8 mouse cellular contexts compared by ENCODE assay signal in genomic region chr15:101176795-101177691, GRCm38 (mm10). TPM values are rescaled to one million over a fixed set of nuclear protein-coding genes. Genes with fewer than 3 reads are reported as not detected.
DNase-seq lines count a peak whose midpoint lies in the region; ATAC-seq and TF ChIP-seq lines count a peak whose summit lies in the region.
"Had no signal": no experiment of that assay in that cellular context is flagged by ENCODE, and none has a peak within 500 bp of the region (broad histone marks: within the 10 kb centered on the region; RNA-seq: fewer than 3 reads in every experiment).

No protein-coding gene starts in this region.

- H3K36me3 ChIP-seq in kidney, postnatal 0 days (ENCODE audit: insufficient read depth, low read length): no peaks in the 10 kb centered on the region
- H3K36me3 ChIP-seq in embryonic facial prominence, embryonic 15.5 days: no peaks in the 10 kb centered on the region
- no peaks in the 10 kb centered on the region for H3K36me3 ChIP-seq in hindbrain, postnatal 0 days (ENCODE audit: insufficient read depth, low read length)
- H3K36me3 ChIP-seq in myocyte (ENCODE audit: control insufficient read depth, insufficient read depth): no peaks in the 10 kb centered on the region

- H3K4me3 ChIP-seq in kidney, postnatal 0 days (replicated peaks; ENCODE audit: low read depth, low read length): no peak overlapping the region
- H3K4me3 ChIP-seq in embryonic facial prominence, embryonic 15.5 days (replicated peaks): 0 out of 2 replicates have a peak overlapping the region, but pooled peaks have one; percentile 83
- no peak overlapping the region for H3K4me3 ChIP-seq in hindbrain, postnatal 0 days (ENCODE audit: low read length)
- H3K4me3 ChIP-seq in myocyte: no peak overlapping the region
- H3K4me3 ChIP-seq: erythroblast, embryonic 14.5 days had no signal

- DNase-seq in kidney, postnatal 0 days (ENCODE audit: low spot score): no peak
- DNase-seq in kidney, adult 8-10 months: no peak
- DNase-seq in hindbrain, postnatal 0 days (ENCODE audit: low spot score): no peak
- no peak for DNase-seq in testis, postnatal 10 days (ENCODE audit: low spot score)

- H3K4me2 ChIP-seq in kidney, postnatal 0 days (ENCODE audit: low read length): no peak overlapping the region
- no peak overlapping the region for H3K4me2 ChIP-seq in embryonic facial prominence, embryonic 15.5 days (replicated peaks)
- H3K4me2 ChIP-seq in hindbrain, postnatal 0 days (ENCODE audit: low read depth, low read length): peak overlapping the region; percentile 71
- H3K4me2 ChIP-seq in myocyte (ENCODE audit: low read depth): no peak overlapping the region

- no peak for TF ChIP-seq POLR2A in myocyte (IDR thresholded peaks at IDR 0.05; ENCODE audit: insufficient read length, low read depth)

- H3K9me3 ChIP-seq in kidney, postnatal 0 days (replicated peaks; ENCODE audit: low read length): no peaks in the 10 kb centered on the region
- no peaks in the 10 kb centered on the region for H3K9me3 ChIP-seq in embryonic facial prominence, embryonic 15.5 days (replicated peaks)
- H3K9me3 ChIP-seq in hindbrain, postnatal 0 days (ENCODE audit: low read length): no peaks in the 10 kb centered on the region

- H3K27ac ChIP-seq in kidney, postnatal 0 days: peak overlapping the region; percentile 48
- peak overlapping the region; percentile 61 for H3K27ac ChIP-seq in embryonic facial prominence, embryonic 15.5 days (replicated peaks)
- H3K27ac ChIP-seq in hindbrain, postnatal 0 days: no peak overlapping the region

- no peak for TF ChIP-seq CTCF in kidney, postnatal 0 days (IDR thresholded peaks at IDR 0.05; ENCODE audit: low read depth)
- no peak for TF ChIP-seq CTCF in hindbrain, postnatal 0 days (IDR thresholded peaks at IDR 0.05; ENCODE audit: low read depth)

- no peaks in the 10 kb centered on the region for H3K27me3 ChIP-seq in kidney, postnatal 0 days (ENCODE audit: insufficient read depth, low read length)
- H3K27me3 ChIP-seq in embryonic facial prominence, embryonic 15.5 days: no peaks in the 10 kb centered on the region
- no peaks in the 10 kb centered on the region for H3K27me3 ChIP-seq in hindbrain, postnatal 0 days (ENCODE audit: insufficient read depth, low read length)
- no peaks in the 10 kb centered on the region for H3K27me3 ChIP-seq in myocyte (ENCODE audit: control insufficient read depth, insufficient read depth, insufficient read length)

- peaks cover 53% of the 10 kb centered on the region for H3K4me1 ChIP-seq in kidney, postnatal 0 days (replicated peaks; ENCODE audit: insufficient read depth, low read length)
- H3K4me1 ChIP-seq in embryonic facial prominence, embryonic 15.5 days: peaks cover 71% of the 10 kb centered on the region
- peaks cover 27% of the 10 kb centered on the region for H3K4me1 ChIP-seq in hindbrain, postnatal 0 days (ENCODE audit: insufficient read depth, low read length)

- no peak for ATAC-seq in kidney, postnatal 0 days (replicated peaks; ENCODE audit: low FRiP score, low read depth)
- no peak for ATAC-seq in embryonic facial prominence, embryonic 15.5 days (ENCODE audit: insufficient number of reproducible peaks, low FRiP score, low TSS enrichment, low read depth)
- ATAC-seq in hindbrain, postnatal 0 days: no peak
- ATAC-seq in frontal cortex, adult (ENCODE audit: low TSS enrichment): no peak

- H3K79me2 ChIP-seq in myocyte (ENCODE audit: control insufficient read depth, insufficient read depth): no peaks in the 10 kb centered on the region

- WGBS in kidney, postnatal 0 days: 60% methylated on average over 8 of the region's 8 CpGs
- whole genome bisulfite sequencing in embryonic facial prominence, embryonic 15.5 days: 52% methylated on average over 8 of the region's 8 CpGs
- WGBS in hindbrain, postnatal 0 days: 62% methylated on average over 8 of the region's 8 CpGs

- no peak overlapping the region for H3ac ChIP-seq in myocyte (ENCODE audit: control insufficient read depth, insufficient read length)

- H3K9ac ChIP-seq in kidney, postnatal 0 days (ENCODE audit: low read depth, low read length): no peak overlapping the region
- H3K9ac ChIP-seq in embryonic facial prominence, embryonic 15.5 days: no peak overlapping the region
- H3K9ac ChIP-seq in hindbrain, postnatal 0 days (replicated peaks; ENCODE audit: low read length): no peak overlapping the region

TF ChIP-seq in myocyte, 11 proteins besides CTCF, POLR2A, EP300 and RAD21:
- TF ChIP-seq TCF12 (IDR thresholded peaks at IDR 0.05; ENCODE audit: insufficient read depth, poor library complexity, severe bottlenecking) (no peak), CEBPB (IDR thresholded peaks at IDR 0.05; ENCODE audit: insufficient read depth, poor library complexity, severe bottlenecking) (0 out of 2 replicates have a peak, but pooled peaks have one; percentile 3), MYOG (IDR thresholded peaks at IDR 0.05; ENCODE audit: control insufficient read depth in 1 of 3, insufficient read depth in 1 of 3, insufficient read length in 2 of 3, low read depth in 2 of 3) (no peak)
TF ChIP-seq in myocyte: peak in this region for 1.

RNA-seq across cellular contexts. Expression of gene Acvr1b, which starts 3.2 kb away (rescaled TPM):
- 5.8 and 6.4 TPM in 2 replicates for polyA plus RNA-seq in kidney, postnatal 0 days (2015; fragmentation: Nextera tagmentation; extraction: Ambion mirVana)
- 10.5 and 11.4 TPM in 2 replicates for polyA plus RNA-seq in embryonic facial prominence, embryonic 15.5 days (2015; fragmentation: Nextera tagmentation; extraction: Ambion mirVana)
- 74.5 and 86.2 TPM in 2 replicates for total RNA-seq in hindbrain, postnatal 0 days (2014; rRNA removed)
- 14.0 and 14.6 TPM in 2 replicates for polyA plus RNA-seq in hindbrain, postnatal 0 days (2015; fragmentation: Nextera tagmentation; extraction: Ambion mirVana)
- 5.3 TPM for polyA plus RNA-seq in myocyte (2012; fragmentation: generic; extraction: Trizol)

RNA-seq across cellular contexts. Expression of gene Grasp, which starts 46.9 kb away (rescaled TPM):
- polyA plus RNA-seq in kidney, postnatal 0 days (2015; fragmentation: Nextera tagmentation; extraction: Ambion mirVana): 3.7 and 4.0 TPM in 2 replicates
- 11.4 and 15.1 TPM in 2 replicates for polyA plus RNA-seq in embryonic facial prominence, embryonic 15.5 days (2015; fragmentation: Nextera tagmentation; extraction: Ambion mirVana)
- total RNA-seq in hindbrain, postnatal 0 days (2014; rRNA removed): 6.7 and 8.7 TPM in 2 replicates
- 1.5 and 1.6 TPM in 2 replicates for polyA plus RNA-seq in hindbrain, postnatal 0 days (2015; fragmentation: Nextera tagmentation; extraction: Ambion mirVana)
- polyA plus RNA-seq in myocyte (2012; fragmentation: generic; extraction: Trizol): 11.0 TPM

RNA-seq across cellular contexts. Expression of gene Acvrl1, which starts 48.7 kb away (rescaled TPM):
- polyA plus RNA-seq in kidney, postnatal 0 days (2015; fragmentation: Nextera tagmentation; extraction: Ambion mirVana): 16.9 and 17.8 TPM in 2 replicates
- polyA plus RNA-seq in embryonic facial prominence, embryonic 15.5 days (2015; fragmentation: Nextera tagmentation; extraction: Ambion mirVana): 17.5 and 19.6 TPM in 2 replicates
- total RNA-seq in hindbrain, postnatal 0 days (2014; rRNA removed): 16.8 and 21.6 TPM in 2 replicates
- 7.0 and 7.3 TPM in 2 replicates for polyA plus RNA-seq in hindbrain, postnatal 0 days (2015; fragmentation: Nextera tagmentation; extraction: Ambion mirVana)
- 0.10 TPM for polyA plus RNA-seq in myocyte (2012; fragmentation: generic; extraction: Trizol)
- polyA plus RNA-seq: erythroblast, embryonic 14.5 days had no signal
